Mouse (Mus musculus) brain, embryonic 14.5 days (tissue): ENCODE measurements around the gene Gm45808.

Source experiments
- CTCF ChIP-seq: fragments of 200-500 bp; IDR thresholded peaks from 2 replicates; pipeline ENCODE4 v1.5.1; 2012; ENCODE audit warnings: inconsistent platforms, mild to moderate bottlenecking, moderate library complexity, borderline replicate concordance; ENCODE audit not compliant: insufficient read depth, insufficient read length; ENCODE audit errors: extremely low read depth
- POLR2A ChIP-seq: fragments of 200-500 bp; IDR thresholded peaks from 2 replicates; pipeline ENCODE4 v1.6.1; 2012; ENCODE audit warnings: mild to moderate bottlenecking, inconsistent platforms, borderline replicate concordance; ENCODE audit not compliant: poor library complexity, insufficient read depth, insufficient read length, severe bottlenecking; ENCODE audit errors: extremely low read depth

- TF ChIP-seq POLR2A: no peak
- no peak for TF ChIP-seq CTCF
These were observed 22.7 kb upstream of the Gm45808 start for GRCm38 (mm10) chr7:45509181-45509882.
